Mouse (Mus musculus): Measurements from ENCODE around the gene Fam98a. TPM values are rescaled to one million over a fixed set of nuclear protein-coding genes. Genes with fewer than 3 reads are reported as not detected.
A peak's percentile ranks its signal among the peaks of the same experiment; 100 is the strongest.

Fam98a gene
- 31.3 and 36.4 TPM in 2 replicates for polyA plus RNA-seq (2016; fragmentation: Nextera tagmentation; extraction: Ambion mirVana)

DNA sequence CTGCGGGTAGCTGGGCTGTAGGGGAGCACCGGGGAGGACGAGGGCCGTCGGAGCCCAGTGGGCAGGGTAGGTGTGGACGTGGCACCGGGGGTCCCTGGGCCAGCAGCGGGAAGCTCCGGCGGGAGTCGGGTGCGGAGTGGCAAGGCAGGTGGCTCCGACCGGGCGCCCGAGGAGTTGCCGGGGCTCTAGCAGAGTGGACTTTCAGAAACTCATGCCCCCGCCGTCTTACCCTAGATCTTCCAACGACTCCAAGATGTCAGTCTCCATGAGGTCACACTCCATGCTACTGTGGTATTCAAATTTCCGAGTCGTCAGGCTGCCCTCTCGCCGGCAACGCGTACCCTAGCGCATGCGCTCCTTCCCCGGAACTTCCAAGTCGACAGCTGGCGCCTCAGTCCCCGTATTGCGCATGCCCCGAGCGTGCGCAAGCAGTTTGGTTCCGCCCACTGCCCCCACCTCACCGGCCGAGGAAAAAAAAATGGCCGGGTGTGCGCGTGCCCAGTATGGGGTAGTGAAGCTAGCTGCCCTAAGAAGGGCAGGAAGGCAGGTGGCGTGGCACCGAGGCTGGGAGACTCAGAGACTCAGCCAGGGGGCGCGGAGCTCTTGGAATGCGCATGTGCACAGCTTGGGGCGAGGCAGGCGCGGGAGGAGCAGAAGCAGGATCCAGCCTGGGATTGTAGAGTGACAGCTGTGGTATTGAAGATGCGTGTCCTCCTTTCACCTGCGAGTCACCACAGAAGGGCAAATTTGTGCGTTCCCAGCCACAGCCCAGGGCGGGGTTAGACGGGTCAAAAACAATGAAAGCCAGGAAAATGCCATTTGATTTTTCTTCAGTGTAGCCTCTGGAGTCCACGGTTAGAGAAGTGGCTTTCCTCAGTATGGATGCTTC is at the start of gene Fam98a:
Fam98a (minus strand) TSS at position 435 of the 889 bp plus-strand sequence.
- peaks cover 14% of the 10 kb centered on the region; the same call in 1 of the 2 replicates for H3K4me1 ChIP-seq
- H3K27me3 ChIP-seq: no peaks in the 10 kb centered on the region
- peak; percentile 99 for ATAC-seq (ENCODE audit: low FRiP score)
- H3K9ac ChIP-seq: peak within 1 kb of the TSS; percentile 84
- H3K36me3 ChIP-seq: peaks cover 3% of the 10 kb centered on the region
- under 1% methylated on average over 56 of the region's 56 CpGs for WGBS
- H3K9me3 ChIP-seq (replicated peaks): no peaks in the 10 kb centered on the region
- H3K27ac ChIP-seq: peak within 1 kb of the TSS; percentile 48
- H3K4me2 ChIP-seq (replicated peaks): peak within 1 kb of the TSS; percentile 74
- H3K4me3 ChIP-seq: peak within 1 kb of the TSS; percentile 80

DNA sequence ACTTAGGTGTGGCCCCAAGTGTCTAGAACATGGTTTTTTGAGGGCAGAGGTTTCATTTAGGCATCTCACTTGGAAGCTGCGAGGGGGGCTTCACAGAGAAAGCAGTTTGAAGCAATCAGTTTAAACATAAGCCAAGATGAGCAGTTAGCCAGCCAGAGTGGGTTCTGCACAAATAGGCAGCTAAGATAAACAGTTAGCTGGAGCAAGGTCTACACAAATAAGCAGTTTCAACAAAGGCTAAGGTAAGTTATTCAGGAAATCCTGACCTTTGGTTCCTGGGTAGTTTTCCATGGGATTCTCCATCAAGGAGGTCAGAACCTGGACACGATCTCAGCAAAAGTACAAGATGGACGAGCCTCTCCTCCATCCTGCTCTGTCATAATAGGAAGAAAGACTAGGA is 46.9 kb upstream of the Fam98a start:
- H3K4me1 ChIP-seq: peaks cover 7% of the 10 kb centered on the region; the same call in 1 of the 2 replicates
- no peaks in the 10 kb centered on the region for H3K36me3 ChIP-seq
- no peaks in the 10 kb centered on the region; the same call in 1 of the 2 replicates for H3K9me3 ChIP-seq (replicated peaks)

DNA sequence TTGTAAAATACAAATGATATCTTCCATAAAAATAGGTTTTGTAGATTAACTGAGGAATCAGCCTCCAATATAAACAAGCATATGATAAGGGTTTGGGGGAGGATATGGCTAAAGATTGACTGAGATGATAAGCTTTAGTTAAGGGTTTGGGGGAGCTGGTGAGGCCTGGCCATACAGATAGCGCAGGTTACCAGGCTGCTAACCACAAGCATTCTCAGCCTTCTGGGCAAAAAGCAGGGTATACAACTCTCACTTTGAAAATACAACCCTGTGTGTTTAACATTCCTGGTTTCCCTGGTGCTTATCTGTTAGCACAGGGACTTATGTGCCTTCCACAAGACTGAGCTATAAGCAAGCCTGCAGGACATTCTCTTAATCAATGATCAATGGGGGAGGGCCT is 31.0 kb upstream of the Fam98a start:
- Histone ChIP-seq H3K9ac (no peak overlapping the region), H3K4me2 (replicated peaks) (no peak overlapping the region), H3K9me3 (replicated peaks) (no peaks in the 10 kb centered on the region), H3K4me3 (no peak overlapping the region), H3K27me3 (no peaks in the 10 kb centered on the region), H3K36me3 (no peaks in the 10 kb centered on the region), H3K27ac (no peak overlapping the region), H3K4me1 (no peaks in the 10 kb centered on the region)
- 91% methylated on average over 1 of the region's 1 CpGs for WGBS
- no peak for ATAC-seq (ENCODE audit: low FRiP score)

More for the DNA sequence above, 46.9 kb upstream of the Fam98a start:
- ATAC-seq (ENCODE audit: low FRiP score): no peak
- Histone ChIP-seq H3K9ac (no peak overlapping the region), H3K27ac (no peak overlapping the region), H3K4me2 (replicated peaks) (no peak overlapping the region), H3K27me3 (no peaks in the 10 kb centered on the region), H3K4me3 (no peak overlapping the region)
- 81% methylated on average over 3 of the region's 3 CpGs for WGBS

DNA sequence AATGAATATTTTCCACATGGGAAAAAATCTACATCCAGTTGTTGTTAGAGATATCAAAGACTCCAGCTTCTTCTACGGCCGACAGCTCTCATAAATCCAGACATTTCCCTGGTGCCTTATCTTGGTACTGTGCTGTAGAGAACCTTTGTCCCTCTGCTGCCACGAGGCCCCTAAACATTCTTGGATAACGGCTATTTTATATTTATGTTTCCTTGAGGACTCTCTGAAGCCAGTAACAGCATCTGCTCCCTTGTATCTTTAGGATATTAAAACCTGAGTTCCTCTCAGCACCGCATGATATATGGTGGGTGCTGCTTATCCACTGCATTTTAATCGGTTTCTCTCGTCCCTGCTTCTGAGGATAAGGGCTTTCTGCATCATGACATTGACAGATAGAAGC is 23.9 kb upstream of the Fam98a start:
- H3K9ac ChIP-seq: no peak overlapping the region
- H3K36me3 ChIP-seq: no peaks in the 10 kb centered on the region
- no peak overlapping the region for H3K4me2 ChIP-seq (replicated peaks)
- H3K4me3 ChIP-seq: no peak overlapping the region
- H3K27me3 ChIP-seq: no peaks in the 10 kb centered on the region
- no peak for ATAC-seq (ENCODE audit: low FRiP score)
- no peaks in the 10 kb centered on the region for H3K4me1 ChIP-seq
- H3K9me3 ChIP-seq (replicated peaks): no peaks in the 10 kb centered on the region
- WGBS: 83% methylated on average over 7 of the region's 7 CpGs
- no peak overlapping the region for H3K27ac ChIP-seq

DNA sequence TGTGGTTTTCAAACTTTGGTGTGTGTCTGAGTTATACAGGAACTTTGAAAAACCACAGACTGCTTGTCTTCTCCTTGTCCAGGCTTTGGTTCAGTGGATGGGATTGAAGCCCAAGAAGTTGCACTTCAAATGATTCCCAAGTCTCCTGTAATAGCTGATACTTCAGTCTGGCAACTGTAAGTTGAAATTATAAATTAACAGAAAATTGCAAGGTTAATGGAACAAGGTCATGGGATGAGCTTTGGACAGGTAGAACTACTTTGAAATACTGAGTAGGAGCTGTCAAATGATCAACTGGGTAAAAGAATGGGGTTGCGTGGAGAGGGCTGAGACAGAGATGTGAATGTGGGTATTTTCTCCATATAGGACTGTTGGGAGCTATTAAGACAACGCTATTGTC is 6.3 kb upstream of the Fam98a start:
- 93% methylated on average over 2 of the region's 2 CpGs for WGBS
- no peak for ATAC-seq (ENCODE audit: low FRiP score)

DNA sequence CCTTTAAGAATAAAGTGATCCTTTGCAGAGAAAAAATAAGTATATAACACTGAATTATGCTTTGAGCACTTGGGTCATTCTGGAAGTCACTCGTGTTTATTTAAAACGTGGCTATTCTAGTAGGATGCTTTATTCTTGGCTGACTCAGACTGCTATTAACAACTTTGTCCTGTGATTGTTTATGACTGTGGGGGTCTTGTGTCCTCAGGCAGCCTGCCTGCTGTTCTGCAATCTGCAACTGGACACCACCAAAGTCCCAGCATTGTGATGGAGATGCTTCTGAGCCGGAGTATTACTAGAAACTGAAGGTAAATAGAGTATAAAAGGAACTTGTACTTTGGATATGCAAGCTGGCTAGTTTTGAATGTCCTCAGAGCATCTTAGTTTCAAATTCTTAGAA is 5.3 kb upstream of the Fam98a start:
- no peak overlapping the region for H3K4me2 ChIP-seq (replicated peaks)
- 0 out of 2 replicates have a peak, but pooled peaks cover under 1% of the 10 kb centered on the region for H3K9me3 ChIP-seq (replicated peaks)
- no peaks in the 10 kb centered on the region for H3K27me3 ChIP-seq
- no peak for ATAC-seq (ENCODE audit: low FRiP score)
- no peaks in the 10 kb centered on the region for H3K36me3 ChIP-seq
- H3K9ac ChIP-seq: no peak overlapping the region
- H3K27ac ChIP-seq: no peak overlapping the region
- no peak overlapping the region for H3K4me3 ChIP-seq
- 22% methylated on average over 3 of the region's 3 CpGs for WGBS
- no peaks in the 10 kb centered on the region for H3K4me1 ChIP-seq

More for the DNA sequence above, 6.3 kb upstream of the Fam98a start:
- no peaks in the 10 kb centered on the region for H3K27me3 ChIP-seq
- H3K9ac ChIP-seq: no peak overlapping the region
- H3K36me3 ChIP-seq: no peaks in the 10 kb centered on the region
- no peak overlapping the region for H3K4me3 ChIP-seq
- H3K4me2 ChIP-seq (replicated peaks): no peak overlapping the region
- H3K9me3 ChIP-seq (replicated peaks): 0 out of 2 replicates have a peak, but pooled peaks cover 3% of the 10 kb centered on the region
- no peak overlapping the region for H3K27ac ChIP-seq
- no peaks in the 10 kb centered on the region for H3K4me1 ChIP-seq

DNA sequence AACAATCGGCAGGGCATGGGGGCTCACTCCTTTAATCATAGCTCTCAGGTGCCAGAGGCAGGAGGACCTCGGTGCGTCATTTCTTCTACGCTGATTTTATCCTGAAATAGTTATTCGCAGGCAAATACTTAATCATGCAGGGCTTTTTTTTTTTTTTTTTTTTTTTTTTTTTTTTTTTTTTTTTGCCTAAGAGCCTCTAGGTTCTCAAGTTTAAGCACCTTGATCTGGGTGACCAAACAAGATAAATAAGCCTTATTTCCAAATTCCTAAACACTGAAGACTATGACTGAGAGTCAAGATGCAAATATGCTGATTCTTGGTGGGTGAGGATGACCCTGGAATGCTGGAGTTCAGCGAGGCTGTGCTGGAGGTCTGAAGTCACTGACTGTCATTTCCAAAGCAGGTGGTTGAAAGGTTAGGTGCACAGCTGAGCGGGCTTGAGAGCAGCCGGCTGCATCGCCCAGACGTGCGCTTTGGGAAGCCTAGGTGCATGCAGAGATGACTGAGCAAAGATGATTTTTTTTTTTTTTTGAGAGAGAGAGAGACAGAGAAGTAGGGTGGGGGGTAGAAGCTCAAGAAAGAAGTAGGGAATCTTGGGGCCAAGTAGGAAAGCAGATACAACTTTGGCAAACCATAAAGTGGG is 854 bp downstream of the Fam98a start:
- Histone ChIP-seq H3K27me3 (no peaks in the 10 kb centered on the region), H3K9ac (peak overlapping the region; percentile 84), H3K27ac (no peak overlapping the region), H3K36me3 (peaks cover 11% of the 10 kb centered on the region), H3K4me3 (peak overlapping the region; percentile 80), H3K9me3 (replicated peaks) (no peaks in the 10 kb centered on the region), H3K4me2 (replicated peaks) (peak overlapping the region; percentile 74), H3K4me1 (peaks cover 14% of the 10 kb centered on the region; the same call in 1 of the 2 replicates)
- 38% methylated on average over 11 of the region's 11 CpGs for WGBS
- peak; percentile 0; the same call in 1 of the 2 replicates for ATAC-seq (ENCODE audit: low FRiP score)

DNA sequence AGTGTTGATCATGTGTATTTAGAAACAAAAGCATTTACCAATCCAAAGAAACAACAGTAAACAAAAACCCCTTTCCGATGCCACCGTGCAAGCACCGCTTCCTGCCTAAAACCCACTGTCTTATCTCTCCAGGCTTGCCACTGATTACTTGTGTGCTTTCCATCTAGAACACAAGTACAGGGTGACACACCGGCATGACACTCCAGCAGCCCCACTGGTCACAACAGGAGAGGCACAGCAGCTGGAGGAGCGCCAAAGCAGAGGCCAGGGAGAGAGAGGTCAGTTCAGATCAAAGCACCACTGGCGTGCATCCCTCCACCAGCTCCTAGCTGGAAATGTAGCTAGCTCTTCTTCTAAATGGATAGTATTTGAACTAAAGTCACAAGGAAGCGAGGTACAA is 7.5 kb downstream of the Fam98a start:
- 89% methylated on average over 7 of the region's 7 CpGs for WGBS
- Histone ChIP-seq H3K4me3 (no peak overlapping the region), H3K27ac (no peak overlapping the region), H3K9me3 (replicated peaks) (no peaks in the 10 kb centered on the region), H3K4me1 (0 out of 2 replicates have a peak, but pooled peaks cover 4% of the 10 kb centered on the region), H3K9ac (no peak overlapping the region), H3K4me2 (replicated peaks) (no peak overlapping the region), H3K36me3 (peaks cover 32% of the 10 kb centered on the region), H3K27me3 (no peaks in the 10 kb centered on the region)
- no peak for ATAC-seq (ENCODE audit: low FRiP score)

DNA sequence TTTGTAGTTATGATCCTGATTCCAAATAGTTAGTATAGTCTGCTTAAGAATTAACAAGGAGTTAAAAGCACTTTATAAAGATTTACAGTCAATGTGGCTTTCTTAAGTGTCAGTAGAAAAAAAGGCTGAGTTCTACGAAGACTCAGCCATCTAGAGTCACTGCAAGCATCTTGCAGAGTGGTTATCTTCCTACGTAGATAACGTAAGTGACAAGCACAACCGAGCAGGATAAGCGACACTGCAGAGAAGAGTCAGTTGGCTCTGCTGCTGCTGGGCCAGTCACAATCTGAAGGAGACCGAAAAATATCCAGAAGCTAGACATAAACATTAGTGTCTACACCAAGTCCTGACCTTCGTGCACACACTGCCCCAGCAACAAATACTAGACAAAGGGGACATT is 8.3 kb downstream of the Fam98a start:
- no peak for ATAC-seq (ENCODE audit: low FRiP score)
- Histone ChIP-seq H3K9me3 (replicated peaks) (no peaks in the 10 kb centered on the region), H3K4me1 (0 out of 2 replicates have a peak, but pooled peaks cover 3% of the 10 kb centered on the region), H3K36me3 (peaks cover 40% of the 10 kb centered on the region), H3K4me3 (no peak overlapping the region), H3K9ac (no peak overlapping the region), H3K4me2 (replicated peaks) (no peak overlapping the region), H3K27me3 (no peaks in the 10 kb centered on the region), H3K27ac (no peak overlapping the region)
- WGBS: 92% methylated on average over 7 of the region's 7 CpGs

DNA sequence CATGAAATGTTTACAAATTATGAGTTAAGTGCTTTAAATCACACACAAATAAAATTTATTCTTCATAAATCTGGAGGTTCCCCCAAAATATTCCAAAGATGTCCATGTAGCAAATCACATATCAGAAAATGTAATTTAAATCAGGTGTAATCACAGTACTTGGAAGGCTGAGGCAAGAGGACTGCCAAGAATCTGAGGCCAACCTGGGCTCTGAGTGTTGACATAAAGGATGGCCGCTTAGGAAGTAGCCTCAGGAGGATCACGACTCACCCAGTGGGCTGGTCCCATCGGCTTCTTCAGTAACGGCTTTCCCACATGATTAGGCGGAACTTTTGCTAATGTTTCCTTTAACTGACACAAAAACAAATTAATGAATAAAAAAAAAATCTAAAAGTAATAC is 11.9 kb downstream of the Fam98a start:
- Histone ChIP-seq H3K9me3 (replicated peaks) (no peaks in the 10 kb centered on the region), H3K36me3 (peaks cover 39% of the 10 kb centered on the region), H3K27me3 (no peaks in the 10 kb centered on the region), H3K27ac (no peak overlapping the region), H3K9ac (no peak overlapping the region), H3K4me2 (replicated peaks) (no peak overlapping the region), H3K4me1 (no peaks in the 10 kb centered on the region), H3K4me3 (no peak overlapping the region)
- no peak for ATAC-seq (ENCODE audit: low FRiP score)
- WGBS: 89% methylated on average over 5 of the region's 5 CpGs

DNA sequence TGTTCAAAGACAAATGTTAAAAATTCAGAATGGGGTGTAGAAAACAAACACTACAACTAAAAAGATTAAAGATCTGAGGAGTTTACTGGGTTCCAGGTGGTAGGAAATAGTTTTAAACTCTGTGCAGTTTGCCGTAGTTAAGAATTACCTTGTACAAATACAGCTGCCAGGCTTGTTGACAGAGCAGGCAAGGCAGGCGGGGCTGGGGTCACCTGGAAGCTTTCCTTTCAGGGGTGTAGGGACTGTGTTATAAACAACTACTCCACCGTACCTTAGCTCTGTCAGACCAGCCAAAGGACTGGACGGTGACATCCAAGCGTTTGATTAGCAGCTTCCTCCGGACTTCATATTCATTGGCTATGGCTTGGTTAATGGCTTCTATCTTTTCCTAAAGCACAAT is 12.6 kb downstream of the Fam98a start:
- no peak for ATAC-seq (ENCODE audit: low FRiP score)
- Histone ChIP-seq H3K9me3 (replicated peaks) (no peaks in the 10 kb centered on the region), H3K9ac (no peak overlapping the region), H3K4me3 (no peak overlapping the region), H3K4me1 (0 out of 2 replicates have a peak, but pooled peaks cover 5% of the 10 kb centered on the region), H3K4me2 (replicated peaks) (no peak overlapping the region), H3K27ac (no peak overlapping the region), H3K27me3 (no peaks in the 10 kb centered on the region), H3K36me3 (peaks cover 32% of the 10 kb centered on the region)
- WGBS: 97% methylated on average over 6 of the region's 6 CpGs

DNA sequence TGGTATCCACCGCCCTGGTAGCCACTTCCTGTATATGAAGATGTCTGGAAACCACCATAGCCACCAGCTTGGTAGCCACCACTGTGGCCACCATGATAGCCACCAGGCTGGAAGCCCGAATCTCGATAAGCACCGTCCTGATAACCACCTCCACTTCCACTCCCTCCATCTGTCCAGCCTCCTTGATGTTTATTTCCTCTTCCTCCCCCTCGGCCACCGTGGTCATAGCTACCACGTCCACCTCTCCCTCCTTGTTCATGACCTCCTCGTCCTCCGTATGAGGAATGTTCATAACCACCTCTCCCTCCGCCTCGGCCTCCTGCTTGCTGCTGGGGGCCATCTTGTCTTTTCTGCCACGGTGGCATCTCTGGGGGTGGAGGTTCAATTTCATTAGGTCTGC is 13.3 kb downstream of the Fam98a start:
- WGBS: 95% methylated on average over 12 of the region's 12 CpGs
- H3K4me3 ChIP-seq: no peak overlapping the region
- H3K27me3 ChIP-seq: no peaks in the 10 kb centered on the region

More for the DNA sequence above, 13.3 kb downstream of the Fam98a start:
- no peak overlapping the region for H3K9ac ChIP-seq
- H3K4me2 ChIP-seq (replicated peaks): no peak overlapping the region
- 0 out of 2 replicates have a peak, but pooled peaks cover 5% of the 10 kb centered on the region for H3K4me1 ChIP-seq
- H3K9me3 ChIP-seq (replicated peaks): no peaks in the 10 kb centered on the region
- no peak for ATAC-seq (ENCODE audit: low FRiP score)
- H3K36me3 ChIP-seq: peaks cover 31% of the 10 kb centered on the region
- no peak overlapping the region for H3K27ac ChIP-seq
